Mouse (Mus musculus): ENCODE measurements around the gene Use1. TPM values are rescaled to one million over a fixed set of nuclear protein-coding genes. Genes with fewer than 3 reads are reported as not detected.
A peak's percentile ranks its signal among the peaks of the same experiment; 100 is the strongest.

Use1 gene
- polyA plus RNA-seq, 1 experiment from 2014 or later, result 152 TPM

- no peak for DNase-seq (ENCODE audit: low spot score)
Measured at GRCm38 (mm10) chr8:71376423-71377030, 9.9 kb downstream of the Use1 start.

- DNase-seq (ENCODE audit: low spot score), result no peak
Measured at GRCm38 (mm10) chr8:71379008-71379407, 12.4 kb downstream of the Use1 start.

GRCm38 (mm10) chr8:71379512-71380075 lies 12.9 kb downstream of the Use1 start:
- DNase-seq (ENCODE audit: low spot score), result no peak

- no peak for DNase-seq (ENCODE audit: low spot score)
Measured at GRCm38 (mm10) chr8:71380178-71381171, 13.8 kb downstream of the Use1 start.

- DNase-seq (ENCODE audit: low spot score), result peak; percentile 35
Measured at GRCm38 (mm10) chr8:71381421-71381970, 14.8 kb downstream of the Use1 start, which contains the start of gene Nr2f6. Gene Nr2f6 (minus strand): TSS chr8:71381960.

- peak; percentile 73 for DNase-seq (ENCODE audit: low spot score)
Measured at GRCm38 (mm10) chr8:71381971-71382961, 15.6 kb downstream of the Use1 start.

GRCm38 (mm10) chr8:71383396-71383795 lies 16.7 kb downstream of the Use1 start:
- DNase-seq (ENCODE audit: low spot score), result no peak

GRCm38 (mm10) chr8:71383860-71384259 lies 17.2 kb downstream of the Use1 start:
- DNase-seq (ENCODE audit: low spot score), result no peak

- DNase-seq (ENCODE audit: low spot score), result no peak
Measured at GRCm38 (mm10) chr8:71385212-71385835, 18.7 kb downstream of the Use1 start.

- no peak for DNase-seq (ENCODE audit: low spot score)
Measured at GRCm38 (mm10) chr8:71388267-71388666, 21.6 kb downstream of the Use1 start.

- no peak for DNase-seq (ENCODE audit: low spot score)
Measured at GRCm38 (mm10) chr8:71391696-71392095, 25.0 kb downstream of the Use1 start.

- no peak for DNase-seq (ENCODE audit: low spot score)
Measured at GRCm38 (mm10) chr8:71392391-71392790, 25.7 kb downstream of the Use1 start.

- no peak for DNase-seq (ENCODE audit: low spot score)
Measured at GRCm38 (mm10) chr8:71392871-71393270, 26.2 kb downstream of the Use1 start.

- no peak for DNase-seq (ENCODE audit: low spot score)
Measured at GRCm38 (mm10) chr8:71394481-71394880, 27.8 kb downstream of the Use1 start.

- DNase-seq (ENCODE audit: low spot score), result no peak
Measured at GRCm38 (mm10) chr8:71395071-71395470, 28.4 kb downstream of the Use1 start.

GRCm38 (mm10) chr8:71395629-71396028 lies 29.0 kb downstream of the Use1 start, which contains the start of gene Ushbp1:
Gene Ushbp1 (minus strand): TSS chr8:71395802.
- DNase-seq (ENCODE audit: low spot score), result no peak

- DNase-seq (ENCODE audit: low spot score), result peak; percentile 92
Measured at GRCm38 (mm10) chr8:71396639-71397305, 30.1 kb downstream of the Use1 start, which contains the start of gene Babam1. Gene Babam1 (plus strand): TSS chr8:71396861.

GRCm38 (mm10) chr8:71397701-71398100 lies 31.1 kb downstream of the Use1 start:
- DNase-seq (ENCODE audit: low spot score), result no peak

- DNase-seq (ENCODE audit: low spot score), result no peak
Measured at GRCm38 (mm10) chr8:71400826-71401225, 34.2 kb downstream of the Use1 start.

All from thymus, postnatal 0 days (tissue).